Mouse (Mus musculus) kidney, embryonic 16.5 days (tissue): ENCODE results near the gene Otud5. TPM values are rescaled to one million over a fixed set of nuclear protein-coding genes. Genes with fewer than 3 reads are reported as not detected.

ENCODE experiments used
- ATAC-seq: fragments of 200-750 bp; cut with Nextera tagmentation; 2 replicates; pipeline ENCODE4 v1.8.0; 2017; ENCODE audit warnings: moderate TSS enrichment; ENCODE audit not compliant: low FRiP score, low TSS enrichment
- H3K27ac ChIP-seq: fragments of 300-500 bp; sonication (generic); 2 replicates; pipeline ENCODE4 v1.5.1; 2014; ENCODE audit warnings: low read length
- H3K27me3 ChIP-seq: fragments of 300-500 bp; sonication (generic); 2 replicates; pipeline ENCODE4 v1.6.1; 2014; ENCODE audit warnings: low read length, control low read depth, mixed read lengths; ENCODE audit not compliant: insufficient read depth
- H3K36me3 ChIP-seq: fragments of 300-500 bp; sonication (generic); 2 replicates; pipeline ENCODE4 v1.6.1; 2014; ENCODE audit warnings: low read length, control low read depth, mixed read lengths; ENCODE audit not compliant: insufficient read depth
- H3K4me1 ChIP-seq: fragments of 300-500 bp; sonication (generic); 2 replicates; pipeline ENCODE4 v1.6.1; 2014; ENCODE audit warnings: low read length, control low read depth, mixed read lengths; ENCODE audit not compliant: insufficient read depth
- H3K4me2 ChIP-seq: fragments of 300-500 bp; sonication (generic); replicated peaks from 2 replicates; pipeline ENCODE4 v1.6.1; 2014; ENCODE audit warnings: low read depth, low read length
- H3K4me3 ChIP-seq: fragments of 300-500 bp; sonication (generic); 2 replicates; pipeline ENCODE4 v1.5.1; 2014; ENCODE audit warnings: mild to moderate bottlenecking, low read length
- H3K9ac ChIP-seq: fragments of 300-500 bp; sonication (generic); replicated peaks from 2 replicates; pipeline ENCODE4 v1.6.1; 2014; ENCODE audit warnings: low read length
- H3K9me3 ChIP-seq: fragments of 300-500 bp; sonication (generic); 2 replicates; pipeline ENCODE4 v1.6.1; 2016; ENCODE audit warnings: low read length, control low read depth
- WGBS: fragments of 180-500 bp; shearing (Covaris S2); extraction: QIAGEN DNeasy Blood & Tissue Kit; methylation state at CpG from one replicate; pipeline ENCODE4 v1.1.7; 2014; 5-methylcytosine and 5-hydroxymethylcytosine counted together
- polyA plus RNA-seq: library from polyadenylated mRNA; unstranded; fragments of >200 nt; fragmentation: Nextera tagmentation; extraction: Ambion mirVana; gene quantifications from 2 replicates; pipeline ENCODE4 v1.2.1, GENCODE M21; 2015

Gene Otud5
- polyA plus RNA-seq, 1 experiment from 2014 or later = 37.5 TPM

- H3K9me3 ChIP-seq = no peaks in the 10 kb centered on the region
- H3K4me1 ChIP-seq = no peaks in the 10 kb centered on the region
- H3K27me3 ChIP-seq = no peaks in the 10 kb centered on the region
- no peak overlapping the region for H3K27ac ChIP-seq
- no peak overlapping the region for H3K9ac ChIP-seq
- no peak overlapping the region for H3K4me3 ChIP-seq
- peaks cover 23% of the 10 kb centered on the region for H3K36me3 ChIP-seq
- WGBS = 47% methylated on average over 3 of the region's 3 CpGs
- H3K4me2 ChIP-seq = no peak overlapping the region
- no peak for ATAC-seq
Measured at GRCm38 (mm10) chrX:7869826-7870225, 28.7 kb downstream of the Otud5 start.

DNA sequence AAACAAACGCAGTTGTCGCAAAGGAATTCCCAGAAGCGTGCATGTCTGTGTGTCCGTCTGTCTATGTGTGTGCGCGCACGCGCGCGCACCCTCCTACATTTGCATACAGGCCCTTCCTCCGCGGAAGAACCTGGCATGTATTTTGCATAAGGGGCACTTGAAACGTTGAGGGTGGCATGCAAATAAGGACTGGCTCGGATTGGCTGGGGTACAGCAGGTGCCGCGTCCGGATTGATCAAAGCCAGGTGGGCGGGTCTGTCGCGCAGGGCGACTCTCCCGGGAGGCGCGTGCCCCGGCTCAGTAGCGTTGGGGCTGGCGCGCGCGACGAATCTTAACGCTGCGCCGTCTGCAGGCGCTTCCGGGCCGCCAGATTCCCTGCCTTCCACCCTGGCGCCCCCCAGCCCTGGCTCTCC is 36.8 kb downstream of the Otud5 start, which contains the start of gene Pim2:
Gene Pim2 (plus strand): TSS at position 256 of the 413 bp plus-strand sequence.
- H3K4me1 ChIP-seq = 0 out of 2 replicates have a peak, but pooled peaks cover 3% of the 10 kb centered on the region
- no peak within 1 kb of the TSS for H3K27ac ChIP-seq
- WGBS = 18% methylated on average over 34 of the region's 38 CpGs
- H3K9ac ChIP-seq = peak within 1 kb of the TSS; percentile 66
- no peaks in the 10 kb centered on the region for H3K27me3 ChIP-seq
- H3K9me3 ChIP-seq = no peaks in the 10 kb centered on the region
- H3K36me3 ChIP-seq = peaks cover 10% of the 10 kb centered on the region; the same call in 1 of the 2 replicates
- ATAC-seq = peak; percentile 91
- peak within 1 kb of the TSS; percentile 78 for H3K4me2 ChIP-seq
- H3K4me3 ChIP-seq = peak within 1 kb of the TSS; percentile 55

DNA sequence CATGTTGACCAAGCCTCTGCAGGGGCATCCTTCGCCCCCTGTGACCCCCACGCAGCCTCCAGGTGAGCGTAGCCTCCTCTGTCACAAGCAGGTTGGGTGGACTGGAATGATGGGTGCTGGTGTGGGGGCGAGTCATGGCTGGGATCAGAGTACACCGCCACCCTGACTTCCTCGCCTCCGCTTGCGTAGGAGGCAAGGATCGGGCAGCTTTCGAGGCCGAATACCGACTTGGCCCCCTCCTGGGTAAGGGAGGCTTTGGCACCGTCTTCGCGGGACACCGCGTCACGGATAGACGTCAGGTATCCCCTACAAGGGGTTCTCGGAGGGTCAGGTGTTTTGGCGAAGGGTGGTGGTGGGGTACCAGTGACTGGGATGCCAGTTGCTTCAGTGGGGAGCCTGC is 37.3 kb downstream of the Otud5 start:
- WGBS = 22% methylated on average over 21 of the region's 21 CpGs
- Histone ChIP-seq H3K4me2 (peak overlapping the region; percentile 78), H3K27ac (no peak overlapping the region), H3K9me3 (no peaks in the 10 kb centered on the region), H3K4me3 (peak overlapping the region; percentile 55), H3K27me3 (no peaks in the 10 kb centered on the region), H3K9ac (peak overlapping the region; percentile 66), H3K36me3 (peaks cover 7% of the 10 kb centered on the region; the same call in 1 of the 2 replicates), H3K4me1 (0 out of 2 replicates have a peak, but pooled peaks cover 3% of the 10 kb centered on the region)
- ATAC-seq = no peak

DNA sequence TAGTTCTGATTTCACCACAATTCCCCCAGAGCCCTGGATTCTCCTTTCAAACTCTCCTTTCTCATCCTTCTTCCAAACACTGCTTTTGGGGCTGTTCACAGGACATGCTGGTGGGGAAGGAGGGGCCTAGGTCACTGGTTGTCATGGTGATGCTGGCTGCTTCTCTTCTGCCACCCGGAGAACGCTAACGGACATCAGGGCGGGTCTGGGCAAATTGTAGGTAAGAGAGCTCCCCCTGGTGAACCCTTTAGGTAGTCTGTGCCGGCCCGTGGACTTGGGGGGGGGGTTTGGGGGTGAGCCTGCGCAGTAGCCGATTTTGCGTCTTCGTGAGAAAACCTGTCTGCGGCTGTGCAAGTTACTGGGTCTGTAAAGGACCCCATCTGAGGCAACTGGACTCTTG is 38.7 kb downstream of the Otud5 start:
- H3K4me2 ChIP-seq = peak overlapping the region; percentile 78
- 0 out of 2 replicates have a peak, but pooled peaks cover 4% of the 10 kb centered on the region for H3K4me1 ChIP-seq
- H3K36me3 ChIP-seq = 0 out of 2 replicates have a peak, but pooled peaks cover 3% of the 10 kb centered on the region
- no peaks in the 10 kb centered on the region for H3K27me3 ChIP-seq
- H3K9me3 ChIP-seq = no peaks in the 10 kb centered on the region
- no peak for ATAC-seq
- 0 out of 2 replicates have a peak overlapping the region, but pooled peaks have one; percentile 31 for H3K9ac ChIP-seq
- WGBS = 12% methylated on average over 11 of the region's 11 CpGs
- H3K4me3 ChIP-seq = no peak overlapping the region
- H3K27ac ChIP-seq = no peak overlapping the region

DNA sequence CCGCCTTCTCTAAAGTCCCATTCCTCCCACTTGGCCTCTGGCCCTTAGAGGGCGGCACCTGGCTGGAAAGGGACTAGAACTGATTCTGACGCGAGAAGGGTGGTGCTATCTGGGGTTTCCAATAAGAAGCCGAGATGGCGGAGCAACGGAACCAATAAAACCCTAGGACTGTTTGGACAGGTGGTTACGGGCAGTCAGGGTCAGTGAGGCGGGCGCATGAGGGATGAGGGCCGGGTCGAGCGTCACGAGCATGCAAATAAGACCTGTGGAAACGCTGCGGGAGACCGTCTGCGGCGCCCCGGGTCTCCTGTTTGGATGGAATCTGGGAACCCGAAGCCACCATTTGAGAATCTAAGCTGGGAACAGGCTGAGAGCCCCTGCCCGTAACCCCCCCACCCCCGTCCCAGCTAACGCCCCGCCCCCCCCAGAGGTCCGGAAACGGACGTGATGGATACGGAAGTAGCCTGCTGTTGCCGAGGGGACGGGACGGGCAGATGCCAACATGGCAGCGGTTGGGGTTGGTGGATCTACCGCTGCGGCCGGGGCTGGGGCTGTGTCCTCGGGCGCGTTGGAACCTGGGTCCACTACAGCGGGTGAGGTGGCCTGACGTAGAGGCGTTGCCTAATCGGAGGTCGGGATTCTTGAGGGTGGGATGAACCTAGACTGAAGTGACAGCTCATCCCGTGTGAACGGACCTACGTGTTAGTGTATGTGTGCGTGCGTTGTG is 42.8 kb downstream of the Otud5 start, which contains the start of gene Slc35a2:
Gene Slc35a2 (plus strand): TSS at position 188 of the 727 bp plus-strand sequence.
- Histone ChIP-seq H3K9ac (peak within 1 kb of the TSS; percentile 66), H3K27me3 (no peaks in the 10 kb centered on the region), H3K27ac (peak within 1 kb of the TSS; percentile 85), H3K4me1 (0 out of 2 replicates have a peak, but pooled peaks cover 5% of the 10 kb centered on the region), H3K4me2 (peak within 1 kb of the TSS; percentile 65), H3K9me3 (no peaks in the 10 kb centered on the region), H3K4me3 (peak within 1 kb of the TSS; percentile 69), H3K36me3 (no peaks in the 10 kb centered on the region)
- ATAC-seq = peak; percentile 96
- WGBS = 20% methylated on average over 49 of the region's 49 CpGs

DNA sequence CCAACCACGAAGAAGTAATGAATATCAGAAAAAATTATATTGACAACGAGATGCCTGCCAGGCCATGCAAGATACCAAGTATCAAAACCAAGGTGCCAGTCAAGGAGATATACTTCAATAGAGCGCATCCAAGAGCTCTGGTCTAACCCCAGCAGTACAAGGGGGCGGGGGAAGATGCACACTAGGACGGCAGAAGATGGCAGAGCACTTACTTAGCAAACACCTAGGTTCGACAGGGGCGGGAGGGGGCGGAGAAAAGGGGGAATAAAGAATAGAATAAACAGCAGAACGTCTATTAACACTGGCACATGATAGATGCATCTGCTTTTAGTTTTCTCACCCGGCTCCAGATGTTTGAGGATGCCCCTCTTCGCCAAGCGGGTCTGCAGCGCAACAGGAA is 57.0 kb downstream of the Otud5 start:
- H3K4me2 ChIP-seq = peak overlapping the region; percentile 61
- peak overlapping the region; percentile 76 for H3K9ac ChIP-seq
- no peak overlapping the region for H3K27ac ChIP-seq
- peaks cover 15% of the 10 kb centered on the region for H3K36me3 ChIP-seq
- 0 out of 2 replicates have a peak, but pooled peaks cover 3% of the 10 kb centered on the region for H3K4me1 ChIP-seq
- H3K9me3 ChIP-seq = no peaks in the 10 kb centered on the region
- peak overlapping the region; percentile 67 for H3K4me3 ChIP-seq
- no peak for ATAC-seq
- WGBS = 25% methylated on average over 13 of the region's 13 CpGs
- no peaks in the 10 kb centered on the region for H3K27me3 ChIP-seq

DNA sequence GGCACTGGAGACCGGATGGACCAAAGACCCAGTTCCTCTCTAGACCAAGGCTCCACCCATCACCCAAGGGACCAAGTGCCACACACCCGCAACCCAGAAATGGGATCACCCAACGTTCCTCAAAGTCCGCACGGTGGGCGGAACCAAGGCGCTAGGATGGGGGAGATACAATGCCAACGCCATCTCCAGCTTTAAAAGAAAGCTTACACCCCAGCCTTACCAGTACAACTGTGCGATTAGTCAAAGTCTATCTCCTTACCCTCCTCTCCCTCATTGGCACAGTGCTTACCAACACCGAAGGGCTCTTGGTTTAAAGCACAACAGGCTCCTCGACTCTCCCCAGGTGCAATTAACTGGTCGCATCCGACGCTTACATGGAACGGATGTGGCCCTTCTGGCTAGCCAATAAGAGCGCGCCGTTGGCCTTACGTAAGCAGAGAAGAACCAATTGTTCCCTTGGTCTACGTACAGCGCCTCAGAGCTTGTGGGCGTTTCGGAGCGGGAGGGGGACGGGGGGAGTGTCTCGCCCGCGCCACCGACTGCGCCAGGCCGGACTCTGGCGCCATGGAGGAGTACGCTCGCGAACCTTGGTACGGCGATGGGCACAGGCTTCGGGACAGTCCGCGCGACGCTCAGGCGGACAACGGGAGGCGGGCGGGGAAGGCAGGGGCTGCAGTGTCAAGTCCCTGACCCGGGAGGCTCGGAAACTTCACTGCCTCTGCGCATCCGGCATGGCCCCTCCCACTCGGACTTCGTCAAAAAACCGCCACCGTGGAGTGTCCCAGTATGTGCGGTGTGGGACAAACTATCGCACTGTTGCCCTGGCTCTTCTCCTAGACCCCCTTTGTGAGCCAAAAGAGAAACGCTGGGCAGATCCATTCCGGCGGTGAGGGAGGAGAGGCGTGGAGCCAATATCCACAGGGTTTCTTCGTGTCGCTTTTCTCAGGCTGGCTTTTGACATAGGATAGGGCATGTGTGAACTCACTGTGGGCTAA is 58.0 kb downstream of the Otud5 start, which contains the start of the genes Pqbp1 and Timm17b:
Gene Pqbp1 (minus strand): TSS at position 390 of the 995 bp plus-strand sequence.
Gene Timm17b (plus strand): TSS at position 478 of the 995 bp plus-strand sequence.
- Histone ChIP-seq H3K4me1 (0 out of 2 replicates have a peak, but pooled peaks cover 3% of the 10 kb centered on the region), H3K4me3 (peak within 1 kb of the TSS; percentile 67), H3K27ac (peak within 1 kb of the TSS; percentile 94), H3K27me3 (no peaks in the 10 kb centered on the region), H3K9ac (peak within 1 kb of the TSS; percentile 76), H3K4me2 (peak within 1 kb of the TSS; percentile 61), H3K9me3 (no peaks in the 10 kb centered on the region), H3K36me3 (peaks cover 15% of the 10 kb centered on the region)
- peak; percentile 99 for ATAC-seq
- 20% methylated on average over 62 of the region's 62 CpGs for WGBS

GRCm38 (mm10) chrX:7904441-7904840 is 63.3 kb downstream of the Otud5 start:
- 88% methylated on average over 5 of the region's 5 CpGs for WGBS

DNA sequence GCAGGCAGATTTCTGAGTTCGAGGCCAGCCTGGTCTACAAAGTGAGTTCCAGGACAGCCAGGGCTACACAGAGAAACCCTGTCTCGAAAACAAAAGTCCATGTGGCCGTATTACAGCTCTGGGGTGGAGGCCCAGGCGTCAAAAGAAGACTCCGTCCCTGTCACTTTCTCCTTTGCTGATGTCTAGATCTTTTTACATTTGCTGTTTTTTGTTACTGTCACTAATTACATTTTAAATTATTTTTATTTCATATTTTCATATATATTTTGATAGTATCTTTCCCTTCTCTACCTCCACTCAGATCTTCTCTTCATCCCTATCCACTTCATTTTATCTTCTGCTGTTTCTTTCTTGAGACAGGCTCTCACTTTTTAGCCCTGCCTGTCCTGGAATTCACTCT is 66.6 kb downstream of the Otud5 start, which contains the start of gene Gm10491:
Gene Gm10491 (minus strand): TSS at position 101 of the 400 bp plus-strand sequence.
- H3K36me3 ChIP-seq = 0 out of 2 replicates have a peak, but pooled peaks cover 4% of the 10 kb centered on the region
- H3K27ac ChIP-seq = no peak within 1 kb of the TSS
- no peaks in the 10 kb centered on the region for H3K4me1 ChIP-seq
- no peaks in the 10 kb centered on the region for H3K27me3 ChIP-seq
- no peak within 1 kb of the TSS for H3K4me3 ChIP-seq
- no peaks in the 10 kb centered on the region for H3K9me3 ChIP-seq
- H3K4me2 ChIP-seq = no peak within 1 kb of the TSS
- whole genome bisulfite sequencing = 92% methylated on average over 5 of the region's 5 CpGs
- no peak for ATAC-seq
- no peak within 1 kb of the TSS for H3K9ac ChIP-seq

More at GRCm38 (mm10) chrX:7904441-7904840, 63.3 kb downstream of the Otud5 start:
- Histone ChIP-seq H3K36me3 (0 out of 2 replicates have a peak, but pooled peaks cover 4% of the 10 kb centered on the region), H3K9me3 (no peaks in the 10 kb centered on the region), H3K4me1 (no peaks in the 10 kb centered on the region), H3K27me3 (no peaks in the 10 kb centered on the region), H3K4me3 (no peak overlapping the region), H3K4me2 (no peak overlapping the region), H3K27ac (no peak overlapping the region), H3K9ac (no peak overlapping the region)
- ATAC-seq = no peak
